ENCODE assay signal across 13 mouse cellular contexts in genomic region chr8:83140068-83140467, GRCm38 (mm10). TPM values are rescaled to one million over a fixed set of nuclear protein-coding genes. Genes with fewer than 3 reads are reported as not detected.
DNase-seq lines count a peak whose midpoint lies in the region; TF ChIP-seq lines count a peak whose summit lies in the region.
"Had no signal": no experiment of that assay in that cellular context is flagged by ENCODE, and none has a peak within 500 bp of the region (broad histone marks: within the 10 kb centered on the region; RNA-seq: fewer than 3 reads in every experiment).

No protein-coding gene starts in this region.

- peak; percentile 18 to 21 for DNase-seq in cerebellum, postnatal 10 days
- no peak for DNase-seq in cerebellum, adult 9-10 months
- DNase-seq in kidney, adult 9 months = peak; percentile 4
- DNase-seq in kidney, postnatal 25 days = no peak
- no peak for DNase-seq in adipocyte (ENCODE audit: low spot score)
- DNase-seq in frontal cortex, postnatal 36 days (ENCODE audit: low spot score in 2 of 2) = no peak
- DNase-seq: cerebellum, adult 8-10 months; liver, embryonic 13.5 days; thymus, postnatal 14 days had no signal

- no peak overlapping the region for H3K4me3 ChIP-seq in bone marrow, adult 2 months (replicated peaks; ENCODE audit: control insufficient read depth, low read depth, low read length)
- no peak overlapping the region for H3K4me3 ChIP-seq in macrophage (ENCODE audit: inconsistent target)
- H3K4me3 ChIP-seq: hindbrain, embryonic 15.5 days; liver, embryonic 13.5 days had no signal

- no peaks in the 10 kb centered on the region for H3K79me2 ChIP-seq in macrophage (ENCODE audit: inconsistent target)

- H3K4me1 ChIP-seq in bone marrow, adult 2 months (ENCODE audit: control insufficient read depth, insufficient read depth, low read length) = peaks cover 7% of the 10 kb centered on the region
- H3K4me1 ChIP-seq: hindbrain, embryonic 15.5 days had no signal

- no peak for TF ChIP-seq POLR2A in bone marrow, adult 2 months (IDR thresholded peaks at IDR 0.05; ENCODE audit: borderline replicate concordance, control insufficient read depth, low read depth, low read length)

- no peaks in the 10 kb centered on the region for H3K36me3 ChIP-seq in macrophage (ENCODE audit: inconsistent target)
- H3K36me3 ChIP-seq: hindbrain, embryonic 15.5 days; liver, embryonic 13.5 days had no signal

- H3K27ac ChIP-seq in bone marrow, adult 2 months (ENCODE audit: control insufficient read depth, insufficient read depth, low read depth, low read length, poor library complexity) = peak overlapping the region; percentile 41
- peak overlapping the region; percentile 95 for H3K27ac ChIP-seq in macrophage
- H3K27ac ChIP-seq: hindbrain, embryonic 15.5 days had no signal

- no peak for TF ChIP-seq CTCF in bone marrow, adult 2 months (IDR thresholded peaks at IDR 0.05; ENCODE audit: control insufficient read depth, insufficient read depth, low read length)

- WGBS in bone marrow, adult 2 months = 33% methylated on average over 1 of the region's 1 CpGs
- WGBS in macrophage (ENCODE audit: missing documents) = 30% methylated on average over 1 of the region's 1 CpGs

RNA-seq across cellular contexts. Expression of gene Tbc1d9, which starts 25.1 kb away (rescaled TPM):
- 2.2 and 3.6 TPM in 2 replicates for polyA plus RNA-seq in bone marrow, adult 2 months (2011; ENCODE audit: insufficient read depth, insufficient read length, low replicate concordance, missing spikeins)
- total RNA-seq in macrophage (2018; cell fraction: chromatin; rRNA removed) = 10 to 100 TPM; 30.5 to 77.0 (median 60.9) TPM
- total RNA-seq in macrophage (2018; cell fraction: cytosol; rRNA removed) = 10 to 100 TPM; 40.0 to 66.0 (median 47.5) TPM
- 100 to 1,000 TPM in 2 of 26 experiments, 10 to 100 TPM in 24; 44.0 to 112 (median 68.3) TPM for total RNA-seq in macrophage (2018; cell fraction: nucleus; rRNA removed)
- 25.9 to 34.3 TPM (median 30.4 TPM) in 3 replicates for polyA plus RNA-seq in macrophage (2018)

RNA-seq across cellular contexts. Expression of gene Gm10645, which starts 25.9 kb away (rescaled TPM):
- polyA plus RNA-seq in bone marrow, adult 2 months (2011; ENCODE audit: insufficient read depth, insufficient read length, low replicate concordance, missing spikeins) = not detected in 2 replicates
- 1 to 10 TPM in 20 of 26 experiments, under 1 TPM in 4, not detected in 2; 0.79 to 4.2 (median 1.5) TPM for total RNA-seq in macrophage (2018; cell fraction: chromatin; rRNA removed)
- 1 to 10 TPM in 13 of 26 experiments, under 1 TPM in 13; 0.51 to 2.0 (median 1.0) TPM for total RNA-seq in macrophage (2018; cell fraction: cytosol; rRNA removed)
- total RNA-seq in macrophage (2018; cell fraction: nucleus; rRNA removed) = 1 to 10 TPM in 23 of 26 experiments, under 1 TPM in 1, not detected in 2; 0.71 to 4.9 (median 2.6) TPM
- polyA plus RNA-seq in macrophage (2018) = 0.42 to 1.4 TPM (median 0.69 TPM) in 3 replicates
- total RNA-seq: megakaryocyte-erythroid progenitor cell, adult 5-6 weeks had no signal

Comparison
In these comparisons a context has a peak if more than half of its experiments do, and no peak if none do; other contexts are left out.
1. DNase-seq: peak in cerebellum, postnatal 10 days (2 of 2) and kidney, adult 9 months (single experiment); none in cerebellum, adult 9-10 months (single experiment), kidney, postnatal 25 days (0 of 2), adipocyte (single experiment) and frontal cortex, postnatal 36 days (0 of 2).